Comparison of ENCODE assay signal across 20 mouse cellular contexts in genomic region chr1:93130242-93130983, GRCm38 (mm10). TPM values are rescaled to one million over a fixed set of nuclear protein-coding genes. Genes with fewer than 3 reads are reported as not detected.
DNase-seq lines count a peak whose midpoint lies in the region; ATAC-seq and TF ChIP-seq lines count a peak whose summit lies in the region.
"Had no signal": no experiment of that assay in that cellular context is flagged by ENCODE, and none has a peak within 500 bp of the region (broad histone marks: within the 10 kb centered on the region; RNA-seq: fewer than 3 reads in every experiment).

No protein-coding gene starts in this region.

- no peak overlapping the region for H3K4me2 ChIP-seq in limb, embryonic 14.5 days (replicated peaks; ENCODE audit: low read depth, low read length, severe bottlenecking)
- no peak overlapping the region for H3K4me2 ChIP-seq in lung, embryonic 15.5 days
- no peak overlapping the region for H3K4me2 ChIP-seq in stomach, embryonic 15.5 days
- H3K4me2 ChIP-seq: forebrain, embryonic 13.5 days; heart, embryonic 15.5 days; limb, embryonic 15.5 days; midbrain, embryonic 11.5 days had no signal

- peak; percentile 5 for DNase-seq in limb, embryonic 14.5 days (ENCODE audit: low spot score)
- no peak for DNase-seq in limb, embryonic 10.5 days (ENCODE audit: low spot score)
- peak; percentile 56 for DNase-seq in large intestine, adult 2 months (ENCODE audit: low read depth, low spot score)
- DNase-seq in adrenal gland, postnatal 14 days = no peak
- no peak for DNase-seq in thymus, postnatal 36 days
- DNase-seq: cerebellum, adult 9-11 months; thymus, adult 2 months had no signal

- no peaks in the 10 kb centered on the region for H3K9me3 ChIP-seq in limb, embryonic 14.5 days (ENCODE audit: control insufficient read depth, low read length)
- H3K9me3 ChIP-seq in limb, embryonic 10.5 days (replicated peaks) = no peaks in the 10 kb centered on the region
- H3K9me3 ChIP-seq in lung, embryonic 15.5 days = no peaks in the 10 kb centered on the region
- H3K9me3 ChIP-seq in stomach, embryonic 15.5 days = no peaks in the 10 kb centered on the region
- H3K9me3 ChIP-seq: forebrain, embryonic 13.5 days; heart, embryonic 15.5 days; limb, embryonic 15.5 days had no signal

- H3K27ac ChIP-seq in limb, embryonic 14.5 days (replicated peaks; ENCODE audit: low read depth, low read length) = no peak overlapping the region
- H3K27ac ChIP-seq in limb, embryonic 10.5 days = no peak overlapping the region
- H3K27ac ChIP-seq in lung, embryonic 15.5 days = peak overlapping the region; percentile 90
- no peak overlapping the region for H3K27ac ChIP-seq in stomach, embryonic 15.5 days
- H3K27ac ChIP-seq: forebrain, embryonic 13.5 days; heart, embryonic 15.5 days; hindbrain, postnatal 0 days; limb, embryonic 15.5 days; macrophage had no signal

- H3K4me3 ChIP-seq in limb, embryonic 14.5 days (replicated peaks; ENCODE audit: low read length) = no peak overlapping the region
- no peak overlapping the region for H3K4me3 ChIP-seq in limb, embryonic 10.5 days
- H3K4me3 ChIP-seq in lung, embryonic 15.5 days = no peak overlapping the region
- H3K4me3 ChIP-seq in stomach, embryonic 15.5 days (replicated peaks) = no peak overlapping the region
- H3K4me3 ChIP-seq: forebrain, embryonic 13.5 days; heart, embryonic 15.5 days; limb, embryonic 15.5 days had no signal

- H3K36me3 ChIP-seq in limb, embryonic 14.5 days (ENCODE audit: control insufficient read depth, insufficient read depth, low read length) = no peaks in the 10 kb centered on the region
- H3K36me3 ChIP-seq in limb, embryonic 10.5 days = no peaks in the 10 kb centered on the region
- H3K36me3 ChIP-seq in lung, embryonic 15.5 days = no peaks in the 10 kb centered on the region
- H3K36me3 ChIP-seq in stomach, embryonic 15.5 days = no peaks in the 10 kb centered on the region
- H3K36me3 ChIP-seq: heart, embryonic 15.5 days; limb, embryonic 15.5 days had no signal

- no peaks in the 10 kb centered on the region for H3K27me3 ChIP-seq in limb, embryonic 14.5 days (ENCODE audit: control insufficient read depth, insufficient read depth, low read length)
- H3K27me3 ChIP-seq in limb, embryonic 10.5 days (ENCODE audit: low read depth, poor library complexity, severe bottlenecking) = no peaks in the 10 kb centered on the region
- H3K27me3 ChIP-seq in lung, embryonic 15.5 days = no peaks in the 10 kb centered on the region
- H3K27me3 ChIP-seq in stomach, embryonic 15.5 days (replicated peaks) = no peaks in the 10 kb centered on the region
- H3K27me3 ChIP-seq: forebrain, embryonic 13.5 days; limb, embryonic 15.5 days had no signal

- no peak for ATAC-seq in limb, embryonic 14.5 days (ENCODE audit: low FRiP score, low read depth)
- ATAC-seq in lung, embryonic 15.5 days (ENCODE audit: borderline replicate concordance, extremely low read depth, low FRiP score, low TSS enrichment) = peak; percentile 83
- ATAC-seq in stomach, embryonic 15.5 days (ENCODE audit: insufficient read depth, low FRiP score, low read depth) = peak; percentile 59
- ATAC-seq: forebrain, embryonic 13.5 days; hindbrain, postnatal 0 days had no signal

- TF ChIP-seq POLR2A in limb, embryonic 14.5 days (IDR thresholded peaks at IDR 0.05; ENCODE audit: borderline replicate concordance, extremely low read depth, insufficient read depth, insufficient read length) = no peak

- WGBS in limb, embryonic 14.5 days = 67% methylated on average over 10 of the region's 10 CpGs
- WGBS in limb, embryonic 10.5 days = 77% methylated on average over 10 of the region's 10 CpGs
- 39% methylated on average over 10 of the region's 10 CpGs for whole genome bisulfite sequencing in large intestine, adult 2 months
- WGBS in lung, embryonic 15.5 days = 41% methylated on average over 10 of the region's 10 CpGs
- 54% methylated on average over 10 of the region's 10 CpGs for WGBS in stomach, embryonic 15.5 days

- H3K4me1 ChIP-seq in limb, embryonic 14.5 days (ENCODE audit: control insufficient read depth, insufficient read depth, low read length) = peaks cover 4% of the 10 kb centered on the region; the same call in 1 of the 2 replicates
- H3K4me1 ChIP-seq in limb, embryonic 10.5 days = peaks cover 14% of the 10 kb centered on the region
- no peaks in the 10 kb centered on the region for H3K4me1 ChIP-seq in lung, embryonic 15.5 days
- H3K4me1 ChIP-seq in stomach, embryonic 15.5 days = no peaks in the 10 kb centered on the region
- H3K4me1 ChIP-seq: forebrain, embryonic 13.5 days; heart, embryonic 15.5 days had no signal

- H3K9ac ChIP-seq in limb, embryonic 14.5 days (ENCODE audit: low read depth, low read length, severe bottlenecking) = no peak overlapping the region
- H3K9ac ChIP-seq in lung, embryonic 15.5 days = no peak overlapping the region
- H3K9ac ChIP-seq in stomach, embryonic 15.5 days = no peak overlapping the region
- H3K9ac ChIP-seq: forebrain, embryonic 13.5 days; heart, embryonic 15.5 days; limb, embryonic 15.5 days had no signal

RNA-seq across cellular contexts. Expression of gene Agxt, which starts 4.6 kb away (rescaled TPM):
- not detected in 2 replicates for polyA plus RNA-seq in limb, embryonic 14.5 days (2012; rRNA removed)
- polyA plus RNA-seq in limb, embryonic 14.5 days (2014; fragmentation: Nextera tagmentation; extraction: Ambion mirVana) = not detected in 2 replicates
- polyA plus RNA-seq in limb, embryonic 10.5 days (2016; fragmentation: Nextera tagmentation; extraction: Ambion mirVana) = 0.11 TPM in 1 of 2 replicates, not detected in the other
- polyA plus RNA-seq in large intestine, adult 2 months (2012; rRNA removed) = 0.14 and 0.34 TPM in 2 replicates
- not detected in 2 replicates for polyA plus RNA-seq in lung, embryonic 15.5 days (2015; fragmentation: Nextera tagmentation; extraction: Ambion mirVana)
- 0.44 and 0.54 TPM in 2 replicates for polyA plus RNA-seq in stomach, embryonic 15.5 days (2015; fragmentation: Nextera tagmentation; extraction: Ambion mirVana)
- 2.3 and 40.2 TPM in 2 replicates for total RNA-seq in adrenal gland, postnatal 14 days (2021)
- total RNA-seq: ES-E14; granulocyte monocyte progenitor cell, adult 5-6 weeks; hematopoietic stem cell, adult 5-6 weeks; hindbrain, postnatal 0 days; layer of hippocampus, postnatal 10 days had no signal
- polyA plus RNA-seq: forebrain, embryonic 13.5 days; heart, embryonic 15.5 days; hindbrain, postnatal 0 days; limb, embryonic 15.5 days; macrophage; midbrain, embryonic 11.5 days; neural tube, embryonic 14.5 days had no signal

RNA-seq across cellular contexts. Expression of gene Kif1a, which starts 28.7 kb away (rescaled TPM):
- polyA plus RNA-seq in limb, embryonic 14.5 days (2012; rRNA removed) = 8.1 and 10.4 TPM in 2 replicates
- 16.4 and 17.5 TPM in 2 replicates for polyA plus RNA-seq in limb, embryonic 14.5 days (2014; fragmentation: Nextera tagmentation; extraction: Ambion mirVana)
- 2.2 and 4.9 TPM in 2 replicates for polyA plus RNA-seq in limb, embryonic 10.5 days (2016; fragmentation: Nextera tagmentation; extraction: Ambion mirVana)
- polyA plus RNA-seq in large intestine, adult 2 months (2012; rRNA removed) = 1.4 and 2.7 TPM in 2 replicates
- 6.5 and 10.8 TPM in 2 replicates for polyA plus RNA-seq in lung, embryonic 15.5 days (2015; fragmentation: Nextera tagmentation; extraction: Ambion mirVana)
- polyA plus RNA-seq in stomach, embryonic 15.5 days (2015; fragmentation: Nextera tagmentation; extraction: Ambion mirVana) = 15.2 and 18.3 TPM in 2 replicates
- total RNA-seq in adrenal gland, postnatal 14 days (2021) = 18.5 and 25.5 TPM in 2 replicates
- total RNA-seq: granulocyte monocyte progenitor cell, adult 5-6 weeks; hematopoietic stem cell, adult 5-6 weeks had no signal

RNA-seq across cellular contexts. Expression of gene 2310007B03Rik, which starts 30.3 kb away (rescaled TPM):
- 2.9 and 4.2 TPM in 2 replicates for polyA plus RNA-seq in limb, embryonic 14.5 days (2012; rRNA removed)
- polyA plus RNA-seq in limb, embryonic 14.5 days (2014; fragmentation: Nextera tagmentation; extraction: Ambion mirVana) = 6.9 and 9.0 TPM in 2 replicates
- polyA plus RNA-seq in limb, embryonic 10.5 days (2016; fragmentation: Nextera tagmentation; extraction: Ambion mirVana) = 0.74 and 1.4 TPM in 2 replicates
- 8.4 and 10.3 TPM in 2 replicates for polyA plus RNA-seq in large intestine, adult 2 months (2012; rRNA removed)
- 14.1 and 16.7 TPM in 2 replicates for polyA plus RNA-seq in lung, embryonic 15.5 days (2015; fragmentation: Nextera tagmentation; extraction: Ambion mirVana)
- 4.6 and 8.2 TPM in 2 replicates for polyA plus RNA-seq in stomach, embryonic 15.5 days (2015; fragmentation: Nextera tagmentation; extraction: Ambion mirVana)
- total RNA-seq in adrenal gland, postnatal 14 days (2021) = not detected in 2 replicates
- total RNA-seq: granulocyte monocyte progenitor cell, adult 5-6 weeks; hematopoietic stem cell, adult 5-6 weeks; layer of hippocampus, postnatal 10 days had no signal
- polyA plus RNA-seq: macrophage; neural tube, embryonic 14.5 days had no signal

RNA-seq across cellular contexts. Expression of gene Crocc2, which starts 38.1 kb away (rescaled TPM):
- 0.39 and 0.46 TPM in 2 replicates for polyA plus RNA-seq in limb, embryonic 14.5 days (2012; rRNA removed)
- polyA plus RNA-seq in limb, embryonic 14.5 days (2014; fragmentation: Nextera tagmentation; extraction: Ambion mirVana) = 0.17 and 0.51 TPM in 2 replicates
- 0.33 and 0.34 TPM in 2 replicates for polyA plus RNA-seq in limb, embryonic 10.5 days (2016; fragmentation: Nextera tagmentation; extraction: Ambion mirVana)
- polyA plus RNA-seq in large intestine, adult 2 months (2012; rRNA removed) = 0.07 and 0.09 TPM in 2 replicates
- 3.2 and 3.7 TPM in 2 replicates for polyA plus RNA-seq in lung, embryonic 15.5 days (2015; fragmentation: Nextera tagmentation; extraction: Ambion mirVana)
- 0.15 and 0.21 TPM in 2 replicates for polyA plus RNA-seq in stomach, embryonic 15.5 days (2015; fragmentation: Nextera tagmentation; extraction: Ambion mirVana)
- total RNA-seq in adrenal gland, postnatal 14 days (2021) = 0.07 and 0.08 TPM in 2 replicates
- total RNA-seq: granulocyte monocyte progenitor cell, adult 5-6 weeks had no signal
- polyA plus RNA-seq: macrophage had no signal

Comparison
In these comparisons a context has a peak if more than half of its experiments do, and no peak if none do; other contexts are left out.
1. DNase-seq: peak in limb, embryonic 14.5 days (single experiment) and large intestine, adult 2 months (single experiment); none in limb, embryonic 10.5 days (single experiment), adrenal gland, postnatal 14 days (single experiment) and thymus, postnatal 36 days (0 of 2).